33 mouse cellular contexts compared by ENCODE assay signal in genomic region chr4:65328486-65329308, GRCm38 (mm10).
DNase-seq lines count a peak whose midpoint lies in the region; ATAC-seq lines count a peak whose summit lies in the region.
"Had no signal": no experiment of that assay in that cellular context is flagged by ENCODE, and none has a peak within 500 bp of the region (broad histone marks: within the 10 kb centered on the region; RNA-seq: fewer than 3 reads in every experiment).

No protein-coding gene starts in this region.

- 72% methylated on average over 9 of the region's 9 CpGs for WGBS in midbrain, embryonic 11.5 days
- WGBS in midbrain, embryonic 10.5 days: 82% methylated on average over 9 of the region's 9 CpGs
- WGBS in limb, embryonic 10.5 days: 65% methylated on average over 9 of the region's 9 CpGs

- H3K36me3 ChIP-seq in midbrain, embryonic 11.5 days (ENCODE audit: control insufficient read depth, insufficient read depth, low read length): no peaks in the 10 kb centered on the region
- peaks cover 59% of the 10 kb centered on the region for H3K36me3 ChIP-seq in midbrain, embryonic 10.5 days
- H3K36me3 ChIP-seq in limb, embryonic 10.5 days: no peaks in the 10 kb centered on the region
- H3K36me3 ChIP-seq: heart, embryonic 12.5 days; limb, embryonic 15.5 days; liver, embryonic 13.5 days; neural tube, embryonic 13.5 days had no signal

- ATAC-seq in frontal cortex, adult (ENCODE audit: low TSS enrichment): peak; percentile 62
- peak; percentile 69; the same call in 1 of the 2 replicates for ATAC-seq in midbrain, embryonic 11.5 days (ENCODE audit: low FRiP score)
- ATAC-seq: forebrain, embryonic 13.5 days; hindbrain, postnatal 0 days; intestine, embryonic 16.5 days; Patski had no signal

- no peaks in the 10 kb centered on the region for H3K9me3 ChIP-seq in midbrain, embryonic 11.5 days (ENCODE audit: control insufficient read depth, low read length)
- no peaks in the 10 kb centered on the region for H3K9me3 ChIP-seq in midbrain, embryonic 10.5 days (replicated peaks)
- H3K9me3 ChIP-seq in limb, embryonic 10.5 days (replicated peaks): no peaks in the 10 kb centered on the region
- H3K9me3 ChIP-seq: forebrain, embryonic 13.5 days; heart, embryonic 12.5 days; limb, embryonic 15.5 days; liver, embryonic 13.5 days; neural tube, embryonic 13.5 days had no signal

- H3K4me2 ChIP-seq in midbrain, embryonic 11.5 days: no peak overlapping the region
- H3K4me2 ChIP-seq: forebrain, embryonic 13.5 days; heart, embryonic 12.5 days; limb, embryonic 15.5 days; liver, embryonic 13.5 days; neural tube, embryonic 13.5 days had no signal

- H3K4me3 ChIP-seq in midbrain, embryonic 11.5 days (ENCODE audit: low read depth, low read length): no peak overlapping the region
- H3K4me3 ChIP-seq in midbrain, embryonic 10.5 days: no peak overlapping the region
- no peak overlapping the region for H3K4me3 ChIP-seq in limb, embryonic 10.5 days
- H3K4me3 ChIP-seq: erythroblast, embryonic 14.5 days; forebrain, embryonic 13.5 days; gastrocnemius, adult 2 months; heart, embryonic 12.5 days; left cerebral cortex, adult 2 months; limb, embryonic 15.5 days; liver, embryonic 13.5 days; neural tube, embryonic 13.5 days had no signal

- H3K9ac ChIP-seq in midbrain, embryonic 11.5 days (ENCODE audit: low read length): no peak overlapping the region
- H3K9ac ChIP-seq: forebrain, embryonic 13.5 days; heart, embryonic 12.5 days; limb, embryonic 15.5 days; liver, embryonic 13.5 days; neural tube, embryonic 13.5 days had no signal

- no peaks in the 10 kb centered on the region for H3K4me1 ChIP-seq in midbrain, embryonic 11.5 days (ENCODE audit: control insufficient read depth, insufficient read depth, low read length)
- no peaks in the 10 kb centered on the region for H3K4me1 ChIP-seq in midbrain, embryonic 10.5 days
- peaks cover 16% of the 10 kb centered on the region for H3K4me1 ChIP-seq in limb, embryonic 10.5 days
- H3K4me1 ChIP-seq: forebrain, embryonic 13.5 days; heart, embryonic 12.5 days; limb, embryonic 15.5 days; liver, embryonic 13.5 days; neural tube, embryonic 13.5 days had no signal

- no peak overlapping the region for H3K27ac ChIP-seq in midbrain, embryonic 11.5 days (ENCODE audit: low read depth, low read length)
- H3K27ac ChIP-seq in midbrain, embryonic 10.5 days (replicated peaks): no peak overlapping the region
- peak overlapping the region; percentile 38; the same call in 1 of the 2 replicates for H3K27ac ChIP-seq in limb, embryonic 10.5 days
- H3K27ac ChIP-seq: forebrain, embryonic 13.5 days; gastrocnemius, adult 2 months; hindbrain, postnatal 0 days; left cerebral cortex, adult 2 months; limb, embryonic 15.5 days; liver, embryonic 13.5 days; neural tube, embryonic 13.5 days had no signal

- no peaks in the 10 kb centered on the region for H3K27me3 ChIP-seq in midbrain, embryonic 11.5 days (ENCODE audit: control insufficient read depth, insufficient read depth, low read length)
- no peaks in the 10 kb centered on the region for H3K27me3 ChIP-seq in midbrain, embryonic 10.5 days (ENCODE audit: low read depth, poor library complexity, severe bottlenecking)
- H3K27me3 ChIP-seq in limb, embryonic 10.5 days (ENCODE audit: low read depth, poor library complexity, severe bottlenecking): no peaks in the 10 kb centered on the region
- H3K27me3 ChIP-seq: forebrain, embryonic 13.5 days; heart, embryonic 12.5 days; limb, embryonic 15.5 days; liver, embryonic 13.5 days; neural tube, embryonic 13.5 days; Patski had no signal

- DNase-seq in frontal cortex, postnatal 25 days (ENCODE audit: low spot score in 2 of 2): no peak
- DNase-seq in midbrain, embryonic 11.5 days (ENCODE audit: low spot score, missing footprints): peak; percentile 72
- DNase-seq in midbrain, embryonic 10.5 days (ENCODE audit: low spot score): no peak
- peak; percentile 26 for DNase-seq in brain, adult 2 months (ENCODE audit: low read depth, low spot score)
- DNase-seq in limb, embryonic 10.5 days (ENCODE audit: low spot score): peak; percentile 33
- no peak for DNase-seq in heart, adult 8-10 months (ENCODE audit: low spot score)
- no peak for DNase-seq in thymus, postnatal 4 days
- DNase-seq: adrenal gland, postnatal 10 days; cerebellum, adult 11-12 months; cerebellum, adult 9-11 months; gastrocnemius, adult 2 months; gastrocnemius, postnatal 36 days; heart, adult 18-20 months; heart, postnatal 4 days; kidney, adult 9 months; kidney, postnatal 10 days; liver, embryonic 13.5 days; lung, adult 18-20 months; lung, postnatal 10 days; right cerebral cortex, postnatal 14 days; spleen, adult 18-20 months; thymus, adult 18-20 months; thymus, postnatal 25 days had no signal

Comparison
In these comparisons a context has a peak if more than half of its experiments do, and no peak if none do; other contexts are left out.
1. DNase-seq: peak in midbrain, embryonic 11.5 days (single experiment), brain, adult 2 months (single experiment) and limb, embryonic 10.5 days (single experiment); none in frontal cortex, postnatal 25 days (0 of 2), midbrain, embryonic 10.5 days (single experiment), heart, adult 8-10 months (single experiment) and thymus, postnatal 4 days (single experiment).